Mouse (Mus musculus): ENCODE data around the gene Gm10491.

The Gm10491 gene

DNA sequence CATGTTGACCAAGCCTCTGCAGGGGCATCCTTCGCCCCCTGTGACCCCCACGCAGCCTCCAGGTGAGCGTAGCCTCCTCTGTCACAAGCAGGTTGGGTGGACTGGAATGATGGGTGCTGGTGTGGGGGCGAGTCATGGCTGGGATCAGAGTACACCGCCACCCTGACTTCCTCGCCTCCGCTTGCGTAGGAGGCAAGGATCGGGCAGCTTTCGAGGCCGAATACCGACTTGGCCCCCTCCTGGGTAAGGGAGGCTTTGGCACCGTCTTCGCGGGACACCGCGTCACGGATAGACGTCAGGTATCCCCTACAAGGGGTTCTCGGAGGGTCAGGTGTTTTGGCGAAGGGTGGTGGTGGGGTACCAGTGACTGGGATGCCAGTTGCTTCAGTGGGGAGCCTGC is 29.1 kb downstream of the Gm10491 start:
- peak; percentile 54 to 57 for DNase-seq

DNA sequence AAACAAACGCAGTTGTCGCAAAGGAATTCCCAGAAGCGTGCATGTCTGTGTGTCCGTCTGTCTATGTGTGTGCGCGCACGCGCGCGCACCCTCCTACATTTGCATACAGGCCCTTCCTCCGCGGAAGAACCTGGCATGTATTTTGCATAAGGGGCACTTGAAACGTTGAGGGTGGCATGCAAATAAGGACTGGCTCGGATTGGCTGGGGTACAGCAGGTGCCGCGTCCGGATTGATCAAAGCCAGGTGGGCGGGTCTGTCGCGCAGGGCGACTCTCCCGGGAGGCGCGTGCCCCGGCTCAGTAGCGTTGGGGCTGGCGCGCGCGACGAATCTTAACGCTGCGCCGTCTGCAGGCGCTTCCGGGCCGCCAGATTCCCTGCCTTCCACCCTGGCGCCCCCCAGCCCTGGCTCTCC is 29.6 kb downstream of the Gm10491 start, which contains the start of gene Pim2:
Pim2 (plus strand) TSS at position 256 of the 413 bp plus-strand sequence.
- DNase-seq: peak; percentile 91

DNA sequence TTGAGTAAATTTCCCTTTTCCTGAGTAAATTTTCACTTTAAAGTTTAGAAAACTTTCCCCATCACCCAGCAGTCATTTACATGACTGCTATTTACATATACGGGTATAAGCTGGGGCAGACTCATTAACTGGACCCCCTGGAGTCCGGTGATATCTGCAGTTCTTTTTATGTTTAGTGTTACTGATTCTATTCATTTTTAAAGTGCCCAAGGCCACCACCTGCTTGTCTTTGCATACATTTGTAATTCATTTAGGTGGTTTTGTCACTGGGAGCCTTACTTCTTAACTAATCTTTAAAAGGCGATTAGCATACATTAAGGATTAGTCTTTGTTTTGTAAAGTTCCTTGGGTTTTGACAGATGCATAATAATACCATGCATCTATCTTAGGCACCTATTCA is 37.8 kb downstream of the Gm10491 start:
- DNase-seq: no peak

DNA sequence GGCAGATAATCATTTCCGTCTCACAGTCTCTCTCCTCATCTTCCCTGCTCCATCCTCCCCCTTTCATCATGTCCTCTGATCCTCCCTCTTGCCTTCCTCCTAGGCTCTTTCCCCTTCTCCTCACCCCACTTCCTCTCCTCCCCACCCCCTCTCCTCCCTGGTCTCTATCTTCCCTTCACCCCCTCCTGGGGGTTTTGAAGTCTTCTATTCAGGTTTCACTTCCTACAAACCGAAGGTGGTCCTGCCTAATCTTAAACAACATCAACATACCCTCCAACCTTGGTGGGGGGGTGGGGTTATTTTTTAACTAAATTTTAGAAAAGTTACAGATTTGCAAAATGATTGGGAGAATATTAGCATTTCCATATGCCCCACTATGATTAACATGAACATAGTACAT is 39.1 kb downstream of the Gm10491 start:
- DNase-seq: no peak

DNA sequence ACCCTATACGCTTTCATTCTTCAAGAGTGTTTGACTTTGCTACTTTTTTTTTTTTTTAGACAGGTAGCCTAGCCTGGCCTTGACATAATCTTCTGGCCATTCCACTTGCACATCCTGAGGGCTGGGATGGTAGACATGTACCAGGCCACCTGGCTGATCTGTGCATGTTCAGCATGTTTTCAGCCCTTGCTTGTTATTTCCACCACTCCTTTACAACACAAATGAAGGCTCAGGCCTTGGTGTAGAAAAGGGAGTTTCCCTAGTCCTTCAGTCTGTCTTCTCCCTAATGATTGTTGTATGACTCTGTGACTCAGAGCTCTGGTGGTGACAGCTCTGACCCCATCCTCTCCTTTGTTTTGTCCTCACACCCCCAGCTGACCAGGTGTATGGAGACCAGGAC is 40.5 kb downstream of the Gm10491 start:
- DNase-seq: no peak

DNA sequence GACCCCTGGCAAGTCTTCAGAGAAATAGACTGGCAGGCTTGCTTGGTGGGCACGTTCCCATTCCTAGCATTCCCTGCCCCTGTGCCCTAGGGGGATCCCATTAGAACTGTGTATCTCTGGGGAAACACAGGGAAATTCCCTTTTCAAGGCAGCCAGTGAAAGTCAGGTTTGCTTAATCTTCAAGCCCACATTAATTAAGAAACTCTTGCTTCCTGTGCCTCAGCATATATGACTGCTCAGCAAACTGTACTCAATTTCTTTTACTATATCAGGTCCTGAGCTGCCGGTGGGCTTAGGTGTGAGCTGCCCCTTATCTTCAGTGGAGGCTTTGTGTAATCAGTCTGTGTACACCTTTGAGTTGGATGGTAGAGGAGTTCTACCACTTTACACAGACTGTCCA is 41.8 kb downstream of the Gm10491 start:
- DNase-seq: no peak

DNA sequence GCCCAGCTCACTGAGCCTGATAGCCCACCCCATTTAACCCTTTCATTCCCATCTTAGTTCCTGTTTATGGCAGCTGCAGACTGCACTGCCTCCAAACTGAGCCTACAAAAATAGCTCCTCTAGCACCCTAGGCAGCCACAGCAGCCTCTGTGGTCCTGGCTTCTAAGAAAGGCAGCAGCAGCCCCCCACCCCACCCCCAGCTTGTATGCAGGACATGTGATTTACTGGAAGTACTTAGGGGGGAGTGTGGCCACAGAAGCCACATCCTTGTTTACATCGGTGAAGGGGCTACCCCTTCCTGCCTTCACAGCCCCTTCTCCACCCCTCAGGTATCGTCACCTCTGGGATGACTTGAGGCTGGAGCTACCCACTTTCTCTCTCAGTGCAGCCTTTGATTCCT is 42.3 kb downstream of the Gm10491 start:
- no peak for DNase-seq

DNA sequence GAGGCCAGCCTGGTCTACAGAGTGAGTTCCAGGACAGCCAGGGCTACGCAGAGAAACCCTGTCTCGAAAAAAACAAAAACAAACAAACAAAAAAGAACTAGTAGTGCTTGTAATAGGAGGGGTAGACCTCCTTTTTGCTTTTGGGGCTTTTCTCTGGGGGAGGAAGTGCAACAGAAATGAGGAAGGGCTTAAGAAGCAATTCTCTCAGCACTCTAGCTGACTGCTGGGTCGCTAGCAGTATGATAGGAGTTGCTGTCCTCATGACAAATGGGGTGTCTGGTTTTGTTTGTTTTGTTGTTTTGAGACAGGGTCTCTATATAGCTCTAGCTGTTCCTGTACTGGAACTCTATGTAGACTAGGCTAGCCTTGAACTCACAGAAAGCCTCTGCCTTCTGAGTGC is 43.1 kb downstream of the Gm10491 start:
- DNase-seq: no peak

DNA sequence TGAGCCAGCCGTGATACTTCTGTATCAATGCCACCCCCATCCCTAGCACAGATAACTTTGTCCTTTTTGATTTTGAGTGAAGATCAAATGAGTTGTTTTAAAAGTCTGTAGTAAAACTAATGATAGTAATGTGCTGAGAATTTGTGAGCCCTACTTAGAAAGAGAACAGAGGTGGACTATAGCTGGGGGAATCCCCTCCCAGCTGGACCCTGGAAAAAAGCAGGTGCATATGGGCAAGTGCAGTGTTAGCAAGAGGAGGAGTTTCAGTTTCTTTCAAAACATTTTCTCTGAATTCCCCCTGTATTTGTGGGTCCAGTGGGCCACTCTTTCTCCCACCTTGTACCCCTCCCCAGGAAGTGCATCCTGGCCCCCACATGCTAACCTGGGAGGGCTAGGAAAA is 44.5 kb downstream of the Gm10491 start:
- DNase-seq: no peak

DNA sequence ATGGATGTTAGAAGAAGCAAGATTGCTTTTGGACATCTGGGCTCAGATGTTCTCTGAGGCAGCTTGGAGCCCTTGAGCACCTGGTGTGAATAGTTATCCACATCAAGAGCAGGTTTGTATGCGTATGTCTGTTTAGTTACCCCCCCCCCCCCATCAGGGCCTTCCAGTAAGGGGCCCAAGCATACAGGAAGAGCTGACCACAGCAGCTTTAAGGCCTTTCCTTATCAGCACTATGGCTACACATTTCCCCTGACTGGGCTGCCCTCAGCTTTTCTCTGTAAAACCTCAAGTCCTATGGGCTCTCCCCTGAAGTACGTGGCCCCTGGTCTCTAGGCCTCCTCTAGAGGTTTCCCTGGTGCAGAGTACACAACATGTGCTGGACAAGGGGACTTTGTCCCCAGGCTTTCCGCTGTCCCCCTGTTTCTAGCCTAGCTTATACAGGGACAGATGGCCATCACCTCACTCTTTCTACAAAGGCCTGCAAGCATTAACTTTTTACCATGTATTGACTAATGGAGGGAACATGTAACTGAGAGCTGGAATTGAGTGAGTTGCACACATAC is 48.4 kb downstream of the Gm10491 start:
- no peak for DNase-seq
